Mouse (Mus musculus): Measurements from ENCODE around the gene Sidt2.

Gene Sidt2

GRCm38 (mm10) chr9:45946872-45947183 lies 8.2 kb downstream of the Sidt2 start:
- no peak for DNase-seq (ENCODE audit: low read depth, low spot score)

DNA sequence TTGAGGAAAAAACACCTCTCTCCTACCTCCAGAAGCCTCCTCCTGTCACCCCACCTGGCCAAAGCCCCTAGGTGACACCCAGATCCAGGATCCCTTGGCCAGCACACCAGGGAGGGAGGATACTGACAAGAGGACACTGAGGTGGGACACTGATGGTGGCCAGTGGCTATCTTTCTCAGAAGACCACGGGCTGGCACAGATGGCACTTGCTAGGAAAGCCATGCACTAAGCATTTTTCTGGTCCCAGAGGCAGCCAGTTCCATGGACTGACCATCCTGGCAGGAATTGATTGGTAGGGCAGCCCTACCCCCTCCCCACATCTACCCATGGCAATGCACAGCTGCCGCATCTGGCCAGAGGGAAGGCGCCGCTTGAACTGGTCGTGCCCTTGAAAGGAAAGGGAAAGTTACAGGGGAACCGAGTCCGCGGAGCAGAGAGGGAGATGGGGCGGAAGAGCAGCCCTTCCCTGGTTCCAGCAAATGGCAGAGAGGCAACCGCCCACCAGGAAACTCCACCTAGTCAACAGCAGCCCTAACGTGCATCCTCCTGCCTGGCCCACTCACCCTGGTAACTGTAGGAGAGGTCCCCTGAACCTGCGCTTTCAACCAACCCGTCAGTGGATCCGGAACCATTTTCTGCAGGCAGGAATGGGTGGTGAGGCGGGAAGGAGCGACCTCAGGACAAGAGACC lies 8.7 kb downstream of the Sidt2 start:
- no peak for DNase-seq (ENCODE audit: low read depth, low spot score)

DNA sequence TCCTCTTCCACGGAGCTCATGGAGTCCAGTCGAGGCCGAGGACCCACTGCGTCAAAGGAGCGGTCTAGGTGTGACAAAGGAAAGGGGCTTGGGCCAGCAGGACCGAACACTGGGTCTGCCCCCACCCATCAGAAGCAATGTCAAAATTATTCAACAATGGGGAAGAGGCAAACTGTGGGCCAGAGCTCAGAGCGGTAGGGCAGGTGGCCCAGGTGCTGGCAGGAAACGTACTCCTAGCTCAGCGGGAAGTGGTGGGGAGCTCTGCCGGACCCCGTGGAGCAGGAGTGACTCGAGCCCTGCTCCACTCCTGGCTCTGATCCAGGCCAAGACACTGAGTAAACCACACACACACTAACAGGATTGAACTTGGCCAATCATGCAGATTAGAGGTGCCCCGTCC lies 9.3 kb downstream of the Sidt2 start:
- no peak for DNase-seq (ENCODE audit: low read depth, low spot score)

DNA sequence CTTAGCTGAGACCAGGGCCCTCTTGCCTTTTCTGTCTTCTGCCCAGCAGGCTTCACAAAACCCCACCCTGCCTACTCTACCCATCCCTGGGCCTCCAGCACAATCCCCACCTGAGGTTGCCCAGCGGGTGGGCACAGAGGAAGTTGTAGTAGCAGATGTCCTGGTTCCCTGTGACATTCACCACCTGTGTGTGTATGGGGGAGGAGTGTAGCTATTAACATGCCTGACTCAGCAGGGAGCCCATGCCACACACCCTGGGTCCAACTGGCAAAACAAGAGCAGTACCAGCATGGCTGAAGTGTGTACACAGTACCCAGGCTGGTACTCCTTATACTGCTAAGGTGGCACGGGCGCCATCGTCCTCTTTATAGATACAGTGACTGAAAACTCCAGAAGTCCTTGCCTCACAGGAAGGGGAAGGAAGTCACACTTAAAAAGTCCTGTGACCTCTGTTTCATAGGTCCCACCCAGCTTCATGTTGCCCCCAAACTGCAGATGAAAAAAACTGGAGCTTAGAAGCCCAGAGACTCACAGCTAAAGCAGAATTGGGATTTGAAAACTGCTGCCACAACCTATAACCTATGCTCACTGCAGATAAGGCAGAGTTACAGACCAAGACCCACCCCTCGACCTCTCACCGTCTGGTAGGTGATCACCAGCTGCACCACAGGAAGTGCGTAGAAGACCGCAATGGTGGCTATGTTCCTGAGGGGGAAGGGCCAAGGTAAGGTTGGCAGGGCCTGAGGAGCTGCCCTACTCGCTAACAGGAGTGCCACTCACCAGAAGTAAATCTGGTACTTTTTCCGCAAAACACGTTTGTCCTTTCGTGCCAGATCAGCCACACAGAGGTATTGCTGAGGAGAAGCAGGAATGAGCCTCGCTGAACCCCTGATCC lies 10.3 kb downstream of the Sidt2 start:
- no peak for DNase-seq (ENCODE audit: low read depth, low spot score)

DNA sequence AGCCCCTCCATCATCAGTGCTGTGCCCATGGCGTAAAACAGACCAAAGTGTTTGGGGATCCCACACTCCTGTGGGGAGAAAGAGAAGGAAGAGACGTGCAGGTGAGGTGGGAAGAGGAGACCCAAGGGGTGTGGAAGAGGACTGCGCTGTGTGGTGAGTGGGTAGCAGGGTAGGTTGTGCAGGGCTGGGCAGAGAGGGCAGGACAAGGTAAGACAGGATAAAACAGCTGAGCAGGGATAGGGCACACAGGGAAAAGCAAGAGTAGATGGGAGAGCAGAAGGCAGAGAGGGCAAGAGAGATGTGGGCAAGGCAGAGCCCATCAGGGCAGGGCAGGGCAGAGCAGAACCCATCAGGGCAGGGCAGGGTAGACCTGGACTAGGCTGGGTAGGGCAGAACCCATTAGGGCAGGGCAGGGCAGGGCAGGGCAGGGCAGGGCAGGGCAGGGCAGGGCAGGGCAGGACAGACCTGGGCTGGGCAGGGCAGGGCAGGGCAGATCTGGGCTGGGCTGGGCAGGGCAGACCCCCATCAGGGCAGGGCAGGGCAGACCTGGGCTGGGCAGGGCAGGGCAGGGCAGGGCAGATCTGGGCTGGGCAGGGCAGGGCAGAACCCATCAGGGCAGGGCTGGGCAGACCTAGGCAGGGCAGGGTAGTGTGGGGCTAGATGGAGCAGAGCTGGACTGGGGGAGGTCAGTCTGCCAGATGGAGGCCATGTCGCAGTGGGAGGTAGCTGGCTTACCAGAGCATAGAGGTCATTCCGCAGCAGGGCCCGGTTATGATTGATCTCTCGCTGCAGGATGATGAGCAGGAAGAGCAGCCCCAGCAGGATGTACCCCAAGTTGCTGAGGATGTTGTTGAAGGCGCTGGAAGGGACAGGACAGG lies 11.2 kb downstream of the Sidt2 start:
- no peak for DNase-seq (ENCODE audit: low read depth, low spot score)

- no peak for DNase-seq (ENCODE audit: low read depth, low spot score)
Measured at GRCm38 (mm10) chr9:45942916-45943315, 12.1 kb downstream of the Sidt2 start.

DNA sequence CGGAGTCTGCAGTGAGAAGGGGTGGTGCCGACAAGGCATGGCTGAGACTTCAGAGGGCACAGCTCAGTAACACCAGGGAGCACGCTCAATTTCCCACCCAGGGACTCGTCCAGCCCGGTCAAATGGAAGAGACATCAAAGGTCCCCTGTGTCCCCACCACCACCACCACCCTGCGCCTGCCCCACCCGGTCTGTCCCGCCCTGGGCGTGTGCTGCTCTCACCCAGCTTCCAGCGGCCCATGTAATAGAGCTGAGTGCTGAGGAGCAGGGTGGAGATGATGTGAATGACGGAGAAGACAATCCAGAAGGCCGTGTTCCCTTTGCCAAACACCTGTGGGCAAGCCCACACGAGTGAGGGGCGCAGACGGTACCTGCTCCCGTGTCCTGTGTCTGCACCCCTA lies 12.6 kb downstream of the Sidt2 start:
- no peak for DNase-seq (ENCODE audit: low read depth, low spot score)

GRCm38 (mm10) chr9:45941329-45941888 lies 13.6 kb downstream of the Sidt2 start:
- no peak for DNase-seq (ENCODE audit: low read depth, low spot score)

GRCm38 (mm10) chr9:45939794-45940193 lies 15.3 kb downstream of the Sidt2 start:
- DNase-seq (ENCODE audit: low read depth, low spot score), result no peak

DNA sequence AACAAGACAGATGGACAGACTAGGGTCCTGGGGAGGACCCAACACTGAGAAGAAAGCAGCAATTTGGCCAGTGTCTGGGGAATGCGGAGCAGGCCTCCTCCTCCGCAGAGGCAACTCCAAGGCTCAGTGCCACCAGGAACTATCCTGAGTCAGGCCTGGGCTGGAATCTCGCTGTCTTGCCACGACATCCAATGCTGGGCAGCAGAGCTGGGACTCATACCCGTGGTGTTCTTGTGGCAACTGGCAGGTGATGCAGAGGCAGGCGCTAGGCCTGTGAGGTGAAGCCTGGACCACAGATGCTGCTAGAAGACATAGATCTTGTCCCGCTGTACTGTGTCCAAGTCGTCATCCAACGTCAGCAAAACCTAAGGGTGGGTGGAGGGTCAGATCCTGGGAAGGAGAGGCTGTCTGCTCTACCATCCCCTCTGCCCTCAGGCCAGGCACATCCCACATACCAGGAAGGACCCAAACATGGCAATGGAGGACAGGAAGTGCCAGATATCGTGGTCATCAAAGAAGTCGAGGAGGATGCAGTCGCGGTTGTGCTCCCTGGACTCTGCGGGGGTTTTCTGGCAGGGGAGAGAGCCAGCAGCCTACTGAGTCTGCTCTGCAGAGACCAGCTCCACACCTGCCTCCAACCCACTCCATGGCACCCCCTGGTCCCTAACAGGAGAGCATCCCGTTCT lies 16.0 kb downstream of the Sidt2 start:
- DNase-seq (ENCODE audit: low read depth, low spot score), result no peak

DNA sequence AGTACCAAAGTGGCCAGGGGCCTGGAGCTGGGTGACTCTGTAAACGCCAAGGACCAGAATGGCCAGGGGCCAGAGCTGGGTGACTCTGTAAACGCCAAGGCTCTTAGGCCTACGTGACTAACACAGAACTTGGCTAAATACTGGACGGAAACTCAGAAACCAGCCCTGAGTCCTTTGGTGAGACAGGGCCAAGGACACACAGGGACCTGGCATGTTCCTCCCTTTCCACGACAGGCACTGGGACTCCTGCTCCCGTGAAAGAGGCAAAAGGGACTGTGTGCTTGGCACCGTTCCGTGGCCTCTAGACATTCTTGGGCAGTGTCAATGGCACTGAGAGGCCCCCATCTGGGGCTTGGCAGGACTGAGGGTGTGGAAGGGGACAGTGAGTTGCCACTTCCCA lies 17.0 kb downstream of the Sidt2 start:
- DNase-seq (ENCODE audit: low read depth, low spot score), result no peak

- peak; percentile 45 for DNase-seq (ENCODE audit: low read depth, low spot score)
Measured at GRCm38 (mm10) chr9:45936883-45937282, 18.2 kb downstream of the Sidt2 start.

DNA sequence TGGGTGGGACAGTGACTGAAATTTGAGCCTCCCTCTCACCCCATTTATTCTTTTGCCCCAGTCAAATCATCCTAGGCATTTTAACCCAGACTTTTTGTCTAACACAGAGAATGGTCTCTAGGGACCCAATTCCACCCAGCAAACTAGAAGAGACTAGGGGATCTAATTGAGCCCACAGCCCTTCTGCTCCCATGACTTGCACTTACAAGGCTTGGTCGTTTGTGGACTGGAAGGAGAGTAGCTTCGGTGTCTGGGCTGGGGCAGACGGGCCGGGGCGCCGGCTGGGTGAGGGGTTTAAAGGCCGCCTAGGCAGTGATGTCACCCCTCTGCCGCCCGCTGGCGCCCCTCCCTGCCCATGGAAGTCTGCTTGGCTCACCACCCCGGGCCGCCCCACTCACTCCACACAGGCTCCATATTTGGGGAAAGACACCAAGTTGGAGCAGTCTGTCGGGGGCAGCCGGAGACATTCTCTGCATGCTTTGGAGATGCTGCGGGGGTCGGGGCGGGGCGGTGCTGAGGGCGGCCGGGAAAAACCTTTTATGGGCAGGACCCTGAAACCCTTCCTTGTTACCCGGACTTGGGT lies 19.3 kb downstream of the Sidt2 start, which contains the start of gene Tagln:
Gene Tagln (minus strand): TSS at position 431 of the 583 bp plus-strand sequence.
- peak; percentile 22 for DNase-seq (ENCODE audit: low read depth, low spot score)

DNA sequence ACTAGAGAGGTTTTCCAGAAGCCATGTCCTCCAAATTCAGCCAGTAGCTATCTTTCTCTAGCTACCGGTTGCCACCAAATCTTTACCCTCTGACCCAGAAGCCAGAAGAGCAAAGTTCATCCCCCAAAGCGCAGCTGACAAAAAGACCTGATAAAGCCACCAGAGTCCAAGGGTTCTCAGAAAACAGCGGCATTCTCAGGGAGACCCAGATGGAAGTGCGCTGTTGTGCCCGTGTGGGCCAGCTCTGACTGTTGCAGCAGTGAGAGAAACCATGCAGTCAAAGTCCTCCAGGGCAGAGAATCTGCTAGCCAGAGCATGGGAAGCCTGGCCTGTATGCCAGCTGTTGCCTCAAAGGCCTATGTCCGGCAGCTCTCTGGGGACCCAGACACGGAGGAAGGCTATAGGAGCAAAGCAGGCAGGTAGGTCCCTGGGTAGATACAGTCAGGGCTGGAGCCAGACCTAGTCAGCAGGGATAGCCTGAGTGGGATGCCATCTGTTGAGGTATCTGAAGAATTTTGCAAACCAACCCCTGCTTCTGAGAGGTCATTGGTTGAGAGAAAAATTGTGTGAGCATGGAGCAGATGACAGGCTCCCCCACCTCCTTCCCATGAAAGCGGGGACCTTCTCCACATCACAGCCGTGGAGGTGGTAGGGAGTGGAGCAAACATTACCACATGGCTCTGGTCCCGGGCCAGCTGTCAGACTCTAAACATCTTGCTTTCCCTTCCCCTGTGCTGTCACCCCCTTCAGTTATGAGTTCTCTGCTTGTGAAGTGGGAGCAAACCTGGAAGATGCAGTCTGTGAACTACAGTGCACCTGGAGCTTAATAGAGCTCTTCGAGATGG lies 22.3 kb downstream of the Sidt2 start:
- no peak for DNase-seq (ENCODE audit: low read depth, low spot score)

DNA sequence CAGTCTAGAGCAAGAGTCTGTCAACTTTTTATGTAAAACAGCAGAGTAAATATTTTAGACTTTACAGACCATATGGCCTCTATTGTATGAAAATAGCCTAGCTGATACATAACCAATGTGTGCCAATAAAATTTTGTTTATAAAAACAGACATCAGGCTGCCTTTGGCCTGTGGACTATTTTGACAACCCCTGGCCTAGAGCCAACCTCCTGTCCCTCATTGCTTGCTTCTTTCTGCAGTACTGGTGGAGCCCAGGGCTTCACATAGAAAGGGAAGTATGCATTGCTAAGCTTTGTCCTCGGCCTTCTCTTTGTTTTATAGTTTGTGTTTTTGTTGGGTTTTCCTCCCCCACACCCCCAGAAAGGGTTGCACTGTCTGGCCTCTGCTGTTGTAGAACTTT lies 23.1 kb downstream of the Sidt2 start:
- DNase-seq (ENCODE audit: low read depth, low spot score), result no peak

GRCm38 (mm10) chr9:45929285-45929684 lies 25.8 kb downstream of the Sidt2 start:
- DNase-seq (ENCODE audit: low read depth, low spot score), result no peak

GRCm38 (mm10) chr9:45919895-45920294 lies 35.2 kb downstream of the Sidt2 start:
- no peak for DNase-seq (ENCODE audit: low read depth, low spot score)

GRCm38 (mm10) chr9:45917041-45917934 lies 37.8 kb downstream of the Sidt2 start:
- DNase-seq (ENCODE audit: low read depth, low spot score), result no peak

DNA sequence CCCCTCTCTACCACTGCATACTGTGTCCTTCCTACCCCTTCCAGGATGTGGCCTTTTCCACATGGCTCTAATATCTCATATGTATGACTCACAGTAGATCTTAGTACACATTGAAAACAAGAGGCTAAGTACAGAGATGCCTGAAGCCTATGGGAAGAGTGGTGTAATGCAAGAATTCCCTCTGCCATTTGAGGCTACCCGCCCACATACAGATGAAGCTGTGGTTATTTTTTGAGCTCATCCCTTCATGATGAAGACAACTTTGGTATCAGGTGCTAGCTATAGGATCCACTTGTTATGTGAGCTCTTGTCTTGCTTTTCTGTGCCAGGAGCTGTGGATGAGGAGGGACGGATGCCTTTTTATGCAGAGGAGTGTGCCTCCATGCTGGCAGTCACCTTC lies 39.4 kb downstream of the Sidt2 start:
- no peak for DNase-seq (ENCODE audit: low read depth, low spot score)
